Mouse (Mus musculus) lung, postnatal 10 days (tissue): ENCODE measurements around the gene Snrpd3.
"Not testable (repeated sequence)": the region's sequence is repeated elsewhere in the genome, so short reads cannot be mapped to it uniquely, and the experiment has no call there.

Experiments
- DNase-seq: peaks from one replicate; pipeline ENCODE4 v3.0.0; 2021

Gene Snrpd3

DNA sequence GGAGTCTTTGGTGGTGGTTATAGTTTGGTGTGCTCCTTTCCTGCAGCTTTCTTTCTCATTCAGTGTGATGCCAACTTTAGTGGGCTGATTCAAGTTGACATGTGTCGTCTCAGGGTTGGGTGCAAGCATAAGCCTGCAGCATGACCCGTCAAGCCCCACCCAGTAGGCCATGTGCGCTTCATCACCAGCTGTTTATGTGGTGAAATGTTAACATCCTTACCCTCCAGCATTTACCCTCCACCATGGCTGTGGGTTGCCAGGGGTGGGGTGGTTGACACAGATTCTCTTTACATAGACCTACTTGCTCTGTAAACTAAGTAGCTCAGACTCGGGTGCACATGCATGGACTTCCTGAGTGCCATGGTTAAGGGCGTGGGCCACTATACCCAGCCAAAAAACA, 18.8 kb downstream of the Snrpd3 start:
- no peak for DNase-seq

- DNase-seq, result no peak
Observed at GRCm38 (mm10) chr10:75547901-75548300, 30.6 kb downstream of the Snrpd3 start.

- DNase-seq, result no peak
Observed at GRCm38 (mm10) chr10:75548486-75548885, 31.1 kb downstream of the Snrpd3 start.

GRCm38 (mm10) chr10:75549886-75550285, 32.5 kb downstream of the Snrpd3 start:
- no peak for DNase-seq

DNA sequence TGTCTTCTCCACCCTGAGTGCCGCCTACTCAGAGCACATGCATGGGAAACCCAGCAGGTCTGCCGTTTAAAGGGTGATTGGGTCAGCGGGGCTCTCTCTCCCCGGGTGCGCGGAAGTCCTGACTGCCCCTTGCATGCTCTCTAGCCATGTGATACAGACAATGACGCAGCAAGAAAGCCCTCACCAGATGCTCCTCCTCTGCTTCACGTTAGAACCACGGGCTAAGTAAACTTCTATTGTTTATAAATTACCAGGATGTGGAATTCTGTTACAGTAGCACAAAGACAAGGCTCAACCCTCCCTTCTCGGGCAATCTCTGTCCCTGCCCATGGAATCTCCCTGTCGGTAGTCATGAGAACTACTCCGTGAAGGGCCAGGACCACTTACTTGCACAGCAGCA, 33.8 kb downstream of the Snrpd3 start:
- peak; percentile 63 for DNase-seq

GRCm38 (mm10) chr10:75552106-75552505, 34.8 kb downstream of the Snrpd3 start:
- no peak for DNase-seq

DNA sequence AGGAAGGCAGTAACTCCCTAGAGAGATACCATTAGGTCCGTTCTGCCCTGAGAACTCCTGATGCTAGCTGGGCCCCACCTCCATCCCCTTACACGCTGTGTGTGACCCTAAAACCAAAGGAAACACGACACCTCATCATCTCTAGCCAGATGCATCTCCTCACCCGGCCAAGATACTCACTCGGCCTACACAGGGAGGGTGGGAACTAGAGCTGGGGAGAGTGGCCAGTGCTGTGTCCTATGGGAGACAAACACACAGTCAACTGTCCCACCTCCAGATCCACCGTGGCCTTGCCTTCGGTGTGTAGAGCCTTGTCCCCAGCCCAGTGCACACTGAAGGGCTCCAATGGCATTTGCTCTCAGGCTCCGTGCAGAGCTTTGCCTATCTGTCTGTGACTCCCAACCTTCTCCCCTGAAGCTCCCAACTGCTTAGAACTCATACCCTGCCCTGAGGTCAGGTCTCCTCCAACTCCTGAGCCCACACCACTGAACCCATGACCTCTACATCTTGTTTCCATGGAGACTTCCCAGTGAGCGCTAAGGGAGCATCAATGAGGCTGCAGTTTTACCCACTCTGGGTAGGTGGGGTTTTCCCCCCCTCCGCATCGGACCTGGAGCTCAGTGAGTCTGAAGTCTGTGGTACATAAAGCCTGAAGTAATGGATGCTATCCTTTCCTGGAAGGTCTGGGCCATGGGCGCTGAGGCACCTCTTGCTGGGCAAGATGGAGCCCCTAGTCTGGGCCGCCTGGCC, 35.5 kb downstream of the Snrpd3 start:
- peak; percentile 46 for DNase-seq

DNA sequence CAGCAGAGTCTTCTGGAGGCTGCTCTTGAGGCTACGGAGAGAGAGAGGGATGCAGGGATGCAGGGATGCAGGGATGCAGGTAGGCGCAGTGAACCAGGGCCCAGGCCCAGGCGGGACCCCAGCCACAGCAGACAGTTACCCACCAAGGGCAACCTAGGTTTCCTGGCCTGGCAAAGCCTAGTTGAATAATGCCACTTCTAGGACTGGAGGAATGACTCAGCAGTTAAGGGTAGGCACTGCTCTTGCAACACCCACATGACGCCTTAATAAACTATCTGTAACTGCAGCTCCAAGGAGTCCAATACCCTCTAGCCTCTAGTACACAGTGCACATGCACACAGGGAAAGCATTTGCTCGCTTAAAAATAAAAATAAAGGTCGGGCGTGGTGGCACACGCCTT, 36.7 kb downstream of the Snrpd3 start:
- DNase-seq, result no peak

DNA sequence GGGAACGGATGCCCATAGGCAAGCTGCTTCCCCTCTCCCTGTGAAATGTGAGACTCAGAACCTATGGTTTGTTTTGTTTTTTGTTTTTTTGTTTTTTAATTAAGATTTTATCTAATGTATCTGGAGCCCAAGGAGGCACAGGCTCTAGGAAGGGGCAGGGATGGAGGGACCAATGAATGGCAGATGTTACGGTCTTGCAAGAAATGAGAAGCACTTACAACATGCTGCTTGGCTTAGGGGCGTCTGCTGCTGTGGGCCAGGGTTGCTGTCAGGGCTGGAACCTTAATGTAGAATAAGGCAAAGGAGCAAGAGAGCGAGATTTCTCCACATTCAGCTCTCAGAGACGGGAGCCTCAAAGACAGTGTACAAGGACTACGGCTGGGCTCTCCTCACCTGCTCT, 38.2 kb downstream of the Snrpd3 start:
- DNase-seq, result no peak

DNA sequence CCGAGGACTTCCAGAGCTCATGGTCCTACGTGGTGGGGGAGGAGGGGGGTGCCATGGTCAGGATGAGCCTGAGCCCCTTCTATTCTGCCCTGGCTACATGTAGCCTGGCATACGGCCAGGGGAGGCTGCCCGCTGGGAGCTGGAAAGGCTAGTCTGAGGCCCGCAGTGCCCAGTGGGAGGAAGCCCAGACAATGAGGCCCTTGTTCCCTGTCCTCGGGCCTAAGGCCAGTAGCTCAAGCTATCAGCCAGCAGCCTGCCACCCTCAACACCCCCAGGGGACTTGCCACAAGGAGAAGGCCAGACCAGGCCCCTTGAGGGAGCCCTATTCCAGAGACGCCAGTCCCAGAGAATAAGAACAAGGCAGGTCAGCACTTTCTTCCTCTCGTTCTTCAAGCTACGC, 38.7 kb downstream of the Snrpd3 start:
- no peak for DNase-seq

DNA sequence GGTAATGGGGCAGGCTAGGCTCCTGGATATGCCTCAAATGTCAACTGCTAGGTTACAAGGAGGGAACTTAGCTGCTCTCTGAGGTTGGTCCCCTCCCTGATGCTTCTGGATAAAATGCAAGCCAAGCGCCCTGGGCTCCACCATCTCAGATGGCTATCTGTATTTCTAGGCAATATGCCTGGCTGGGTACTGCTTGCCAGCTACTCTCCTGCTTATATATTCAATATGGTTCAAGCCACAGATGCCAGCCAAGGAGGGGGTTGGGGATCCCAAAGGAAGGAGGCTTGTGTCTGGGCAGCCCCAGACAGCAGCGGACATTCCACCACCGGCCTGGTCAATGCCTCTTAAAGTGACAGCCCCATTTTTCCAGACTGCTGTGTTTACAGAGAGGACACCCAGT, 41.2 kb downstream of the Snrpd3 start:
- no peak for DNase-seq

GRCm38 (mm10) chr10:75559041-75559675, 41.8 kb downstream of the Snrpd3 start:
- DNase-seq, result no peak

GRCm38 (mm10) chr10:75559676-75560548, 42.6 kb downstream of the Snrpd3 start, which contains the start of gene Lrrc75b:
Gene Lrrc75b (minus strand): TSS chr10:75560330.
- DNase-seq, result peak; percentile 52

GRCm38 (mm10) chr10:75560549-75560899, 43.2 kb downstream of the Snrpd3 start:
- DNase-seq, result no peak

- no peak for DNase-seq
Observed at GRCm38 (mm10) chr10:75561071-75561654, 43.8 kb downstream of the Snrpd3 start, which contains the start of gene Ggt1. Gene Ggt1 (plus strand): TSS chr10:75561604.

- DNase-seq, result no peak
Observed at GRCm38 (mm10) chr10:75562596-75562995, 45.2 kb downstream of the Snrpd3 start.

DNA sequence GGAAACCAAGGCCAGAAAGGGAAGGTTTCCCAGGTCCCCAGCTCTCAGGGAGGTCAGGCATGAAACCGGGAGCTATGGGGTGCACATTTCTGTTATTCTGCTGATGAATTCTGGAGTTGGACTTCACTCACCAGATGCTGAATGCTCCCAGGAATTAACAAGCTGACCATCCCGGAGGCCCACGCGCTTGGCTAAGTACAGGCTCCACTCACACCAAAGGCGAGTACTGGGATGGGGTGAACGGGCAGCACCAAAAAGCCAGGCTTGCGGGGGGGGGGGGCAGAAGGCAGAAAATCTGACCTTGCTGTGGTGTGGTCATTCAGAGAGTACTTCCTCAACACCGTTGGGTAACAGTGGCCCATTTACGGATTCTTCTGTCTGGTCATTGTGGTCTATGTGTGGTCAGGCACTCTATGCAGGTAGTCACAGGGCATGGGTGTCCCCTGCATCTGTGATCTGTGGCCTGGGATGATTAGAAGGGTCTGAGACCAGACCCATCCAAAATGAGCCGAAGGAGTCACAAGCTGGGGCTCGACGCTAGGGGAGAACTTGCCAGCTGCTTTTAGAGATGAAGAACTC, 47.4 kb downstream of the Snrpd3 start:
- no peak for DNase-seq

- DNase-seq, result no peak
Observed at GRCm38 (mm10) chr10:75565436-75565835, 48.1 kb downstream of the Snrpd3 start.

- DNase-seq, result no peak
Observed at GRCm38 (mm10) chr10:75565906-75566305, 48.6 kb downstream of the Snrpd3 start.

DNA sequence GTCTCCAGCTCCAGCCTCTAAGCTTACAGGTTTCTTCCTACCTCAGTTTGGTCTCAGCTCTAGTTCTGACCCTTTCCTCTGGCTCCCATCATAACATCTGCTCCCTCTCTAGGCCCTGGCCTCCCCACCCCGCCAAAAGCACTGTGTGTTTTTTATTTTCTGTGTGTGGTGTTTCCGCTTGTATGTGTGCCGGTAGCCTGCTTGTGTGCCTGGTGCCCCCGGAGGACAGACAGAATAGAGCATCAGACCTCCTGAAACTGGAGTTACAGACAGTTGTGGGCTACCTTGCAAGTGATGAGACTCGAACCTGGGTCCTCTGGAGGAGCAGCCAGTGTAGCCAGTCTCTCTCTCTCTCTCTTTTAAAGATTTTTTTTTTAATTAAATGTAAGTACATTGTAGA, 49.0 kb downstream of the Snrpd3 start:
- DNase-seq, result no peak

DNA sequence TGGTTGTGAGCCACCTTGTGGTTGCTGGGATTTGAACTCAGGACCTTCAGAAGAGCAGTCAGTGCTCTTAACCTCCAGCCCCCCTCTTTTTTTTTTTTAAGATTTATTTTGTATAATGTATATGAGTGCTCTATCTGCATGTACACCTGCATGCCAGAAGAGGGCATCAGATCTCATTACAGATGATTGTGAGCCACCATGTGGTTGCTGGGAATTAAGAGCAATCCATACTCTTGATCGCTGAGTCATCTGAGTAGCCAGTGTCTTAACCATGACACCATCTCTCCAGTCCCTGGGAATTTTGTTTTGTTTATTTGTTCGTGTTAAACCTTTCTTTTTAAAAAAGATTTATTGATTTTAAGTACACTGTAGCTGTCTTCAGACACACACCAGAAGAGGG, 49.4 kb downstream of the Snrpd3 start:
- DNase-seq, result not testable (repeated sequence)

DNA sequence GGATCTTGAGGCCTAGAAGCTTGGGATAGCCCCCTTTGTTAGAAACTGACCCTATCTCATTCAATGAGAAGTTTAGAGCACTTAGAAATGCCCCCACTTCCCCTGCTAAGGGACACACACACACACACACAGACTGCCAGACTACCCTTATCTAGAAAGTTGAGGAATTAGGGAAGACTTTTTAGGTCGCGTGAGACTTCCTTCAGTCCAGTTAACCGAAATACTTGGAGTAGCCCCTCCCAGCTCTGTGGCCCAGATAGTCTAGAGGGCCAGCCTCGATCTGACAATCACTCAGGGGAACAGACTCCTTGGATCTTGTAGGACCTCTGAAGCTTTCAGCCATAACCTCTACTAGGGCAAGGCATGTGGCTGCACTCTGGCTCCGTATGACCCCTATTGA, 50.7 kb downstream of the Snrpd3 start:
- DNase-seq, result no peak

DNA sequence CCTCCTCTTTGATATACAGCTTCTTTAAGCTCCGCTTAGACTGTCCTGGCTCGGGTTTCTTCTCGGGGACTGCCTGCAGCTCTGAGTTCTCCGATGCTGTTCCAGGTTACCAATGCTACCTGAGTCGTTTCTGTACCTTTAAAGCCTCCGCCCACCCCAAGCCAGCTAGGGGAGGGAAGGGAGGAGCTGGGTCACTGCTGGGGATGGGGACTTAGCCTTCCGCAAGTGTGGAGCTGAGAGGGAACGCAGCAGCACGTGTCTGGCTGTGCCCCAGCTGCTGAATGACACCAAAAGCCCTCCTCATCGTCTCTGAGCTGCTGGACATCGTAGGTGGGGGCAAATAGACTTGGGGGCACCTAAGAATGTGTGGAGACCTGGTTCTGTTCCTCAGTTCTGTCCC, 51.1 kb downstream of the Snrpd3 start:
- no peak for DNase-seq
